Mouse (Mus musculus): Measurements from ENCODE around the gene Tcaf2. TPM values are rescaled to one million over a fixed set of nuclear protein-coding genes. Genes with fewer than 3 reads are reported as not detected.

Gene Tcaf2
- polyA plus RNA-seq, 1 experiment from 2014 or later = 9.1 TPM

GRCm38 (mm10) chr6:42583488-42583872, 61.6 kb downstream of the Tcaf2 start:
- Histone ChIP-seq H3K27ac (ENCODE audit: low read length) (peak overlapping the region; percentile 73), H3K36me3 (ENCODE audit: control insufficient read depth, insufficient read depth, low read length) (no peaks in the 10 kb centered on the region), H3K4me3 (ENCODE audit: low read length) (peak overlapping the region; percentile 21; the same call in 1 of the 2 replicates), H3K27me3 (ENCODE audit: control insufficient read depth, insufficient read depth, low read depth, low read length) (no peaks in the 10 kb centered on the region), H3K4me1 (replicated peaks; ENCODE audit: control insufficient read depth, insufficient read depth, low read length) (0 out of 2 replicates have a peak, but pooled peaks cover 2% of the 10 kb centered on the region), H3K9ac (ENCODE audit: low read length) (no peak overlapping the region), H3K9me3 (ENCODE audit: control insufficient read depth, low read length) (no peaks in the 10 kb centered on the region), H3K4me2 (ENCODE audit: low read depth, low read length) (peak overlapping the region; percentile 45)
- peak; percentile 48 for ATAC-seq (ENCODE audit: low read depth)
- 0% methylated on average over 7 of the region's 7 CpGs for WGBS

- WGBS = 33% methylated on average over 9 of the region's 9 CpGs
- Histone ChIP-seq H3K4me2 (ENCODE audit: low read depth, low read length) (peak overlapping the region; percentile 45), H3K4me1 (replicated peaks; ENCODE audit: control insufficient read depth, insufficient read depth, low read length) (0 out of 2 replicates have a peak, but pooled peaks cover 2% of the 10 kb centered on the region), H3K36me3 (ENCODE audit: control insufficient read depth, insufficient read depth, low read length) (no peaks in the 10 kb centered on the region), H3K9ac (ENCODE audit: low read length) (no peak overlapping the region), H3K9me3 (ENCODE audit: control insufficient read depth, low read length) (no peaks in the 10 kb centered on the region), H3K27me3 (ENCODE audit: control insufficient read depth, insufficient read depth, low read depth, low read length) (no peaks in the 10 kb centered on the region), H3K4me3 (ENCODE audit: low read length) (peak overlapping the region; percentile 21; the same call in 1 of the 2 replicates), H3K27ac (ENCODE audit: low read length) (peak overlapping the region; percentile 73)
- peak; percentile 89 for ATAC-seq (ENCODE audit: low read depth)
Observed at GRCm38 (mm10) chr6:42582741-42583487, 62.1 kb downstream of the Tcaf2 start.

GRCm38 (mm10) chr6:42578678-42579077, 66.4 kb downstream of the Tcaf2 start:
- WGBS = 63% methylated on average over 4 of the region's 4 CpGs
- no peaks in the 10 kb centered on the region for H3K27me3 ChIP-seq (ENCODE audit: control insufficient read depth, insufficient read depth, low read depth, low read length)
- no peak overlapping the region for H3K4me2 ChIP-seq (ENCODE audit: low read depth, low read length)
- H3K9me3 ChIP-seq (ENCODE audit: control insufficient read depth, low read length) = no peaks in the 10 kb centered on the region
- no peak for ATAC-seq (ENCODE audit: low read depth)
- H3K27ac ChIP-seq (ENCODE audit: low read length) = no peak overlapping the region
- H3K36me3 ChIP-seq (ENCODE audit: control insufficient read depth, insufficient read depth, low read length) = no peaks in the 10 kb centered on the region
- H3K9ac ChIP-seq (ENCODE audit: low read length) = no peak overlapping the region
- H3K4me1 ChIP-seq (replicated peaks; ENCODE audit: control insufficient read depth, insufficient read depth, low read length) = 0 out of 2 replicates have a peak, but pooled peaks cover 2% of the 10 kb centered on the region
- no peak overlapping the region for H3K4me3 ChIP-seq (ENCODE audit: low read length)

- Histone ChIP-seq H3K4me2 (ENCODE audit: low read depth, low read length) (no peak overlapping the region), H3K9ac (ENCODE audit: low read length) (no peak overlapping the region), H3K4me1 (replicated peaks; ENCODE audit: control insufficient read depth, insufficient read depth, low read length) (no peaks in the 10 kb centered on the region), H3K4me3 (ENCODE audit: low read length) (no peak overlapping the region), H3K27ac (ENCODE audit: low read length) (no peak overlapping the region), H3K36me3 (ENCODE audit: control insufficient read depth, insufficient read depth, low read length) (no peaks in the 10 kb centered on the region), H3K27me3 (ENCODE audit: control insufficient read depth, insufficient read depth, low read depth, low read length) (no peaks in the 10 kb centered on the region), H3K9me3 (ENCODE audit: control insufficient read depth, low read length) (no peaks in the 10 kb centered on the region)
- 77% methylated on average over 2 of the region's 2 CpGs for WGBS
- no peak for ATAC-seq (ENCODE audit: low read depth)
Observed at GRCm38 (mm10) chr6:42577433-42577832, 67.6 kb downstream of the Tcaf2 start.

Other genes starting within 250 kb of the Tcaf2 start
- not detected in 2 replicates for gene Tas2r143, start 245.0 kb downstream of the Tcaf2 start, polyA plus RNA-seq (2015; fragmentation: Nextera tagmentation; extraction: Ambion mirVana)
- gene Tas2r135, start 239.8 kb downstream of the Tcaf2 start, polyA plus RNA-seq (2015; fragmentation: Nextera tagmentation; extraction: Ambion mirVana) = not detected in 2 replicates
- gene Tas2r126, start 210.7 kb downstream of the Tcaf2 start, polyA plus RNA-seq (2015; fragmentation: Nextera tagmentation; extraction: Ambion mirVana) = not detected in 2 replicates
- not detected in 2 replicates for gene Olfr458, start 180.1 kb downstream of the Tcaf2 start, polyA plus RNA-seq (2015; fragmentation: Nextera tagmentation; extraction: Ambion mirVana)
- 0.04 TPM in 1 of 2 replicates, not detected in the other for gene Olfr457, start 168.9 kb downstream of the Tcaf2 start, polyA plus RNA-seq (2015; fragmentation: Nextera tagmentation; extraction: Ambion mirVana)
- gene Olfr456, start 158.0 kb downstream of the Tcaf2 start, polyA plus RNA-seq (2015; fragmentation: Nextera tagmentation; extraction: Ambion mirVana) = 0.19 TPM in 1 of 2 replicates, not detected in the other
- not detected in 2 replicates for gene Olfr455, start 97.7 kb downstream of the Tcaf2 start, polyA plus RNA-seq (2015; fragmentation: Nextera tagmentation; extraction: Ambion mirVana)
- gene Tcaf3, start 47.6 kb downstream of the Tcaf2 start, polyA plus RNA-seq (2015; fragmentation: Nextera tagmentation; extraction: Ambion mirVana) = not detected in 2 replicates
- 69.4 and 72.2 TPM in 2 replicates for gene Tcaf1, start 64.8 kb upstream of the Tcaf2 start, polyA plus RNA-seq (2015; fragmentation: Nextera tagmentation; extraction: Ambion mirVana)
- gene Olfr453, start 94.1 kb upstream of the Tcaf2 start, polyA plus RNA-seq (2015; fragmentation: Nextera tagmentation; extraction: Ambion mirVana) = not detected in 2 replicates
- gene Olfr38, start 111.2 kb upstream of the Tcaf2 start, polyA plus RNA-seq (2015; fragmentation: Nextera tagmentation; extraction: Ambion mirVana) = not detected in 2 replicates
- not detected in 2 replicates for gene Olfr452, start 139.8 kb upstream of the Tcaf2 start, polyA plus RNA-seq (2015; fragmentation: Nextera tagmentation; extraction: Ambion mirVana)
- gene Olfr450, start 166.7 kb upstream of the Tcaf2 start, polyA plus RNA-seq (2015; fragmentation: Nextera tagmentation; extraction: Ambion mirVana) = not detected in 2 replicates
- not detected in 2 replicates for gene Olfr449, start 189.1 kb upstream of the Tcaf2 start, polyA plus RNA-seq (2015; fragmentation: Nextera tagmentation; extraction: Ambion mirVana)
- not detected in 2 replicates for gene Olfr448, start 245.2 kb upstream of the Tcaf2 start, polyA plus RNA-seq (2015; fragmentation: Nextera tagmentation; extraction: Ambion mirVana)